ENCODE assay signal across 8 mouse cellular contexts in genomic region chr7:79578851-79579241, GRCm38 (mm10). TPM values are rescaled to one million over a fixed set of nuclear protein-coding genes. Genes with fewer than 3 reads are reported as not detected.
DNase-seq lines count a peak whose midpoint lies in the region; ATAC-seq lines count a peak whose summit lies in the region.

No protein-coding gene starts in this region.

- H3K4me1 ChIP-seq in forebrain, embryonic 15.5 days: peaks cover 64% of the 10 kb centered on the region

- DNase-seq in cerebellum, postnatal 25 days: peak; percentile 22 to 37
- DNase-seq in kidney, postnatal 4 days: peak; percentile 51 to 66
- DNase-seq in naive thymus-derived CD4-positive, alpha-beta T cell, adult 2 months (ENCODE audit: low read depth): peak; percentile 51
- DNase-seq in urinary bladder, postnatal 10 days (ENCODE audit: low spot score): no peak
- no peak for DNase-seq in urinary bladder, postnatal 14 days (ENCODE audit: low spot score)

- WGBS in forebrain, embryonic 15.5 days: under 1% methylated on average over 20 of the region's 20 CpGs

- no peaks in the 10 kb centered on the region for H3K36me3 ChIP-seq in forebrain, embryonic 15.5 days

- no peak for ATAC-seq in cerebellum, adult (ENCODE audit: insufficient number of reproducible peaks, low FRiP score, low TSS enrichment)
- peak; percentile 72 for ATAC-seq in CD4-positive, CD25-positive, alpha-beta regulatory T cell, adult 4 months
- ATAC-seq in forebrain, embryonic 15.5 days (replicated peaks): peak; percentile 74

- peak overlapping the region; percentile 97 for H3K27ac ChIP-seq in forebrain, embryonic 15.5 days (replicated peaks)

- H3K27me3 ChIP-seq in forebrain, embryonic 15.5 days: no peaks in the 10 kb centered on the region

- H3K9ac ChIP-seq in forebrain, embryonic 15.5 days (replicated peaks): peak overlapping the region; percentile 48

- peak overlapping the region; percentile 25 for H3K4me3 ChIP-seq in forebrain, embryonic 15.5 days

- H3K9me3 ChIP-seq in forebrain, embryonic 15.5 days: no peaks in the 10 kb centered on the region

- peak overlapping the region; percentile 48 for H3K4me2 ChIP-seq in forebrain, embryonic 15.5 days (replicated peaks)

RNA-seq across cellular contexts. Expression of gene Rhcg, which starts 38.6 kb away (rescaled TPM):
- not detected for polyA plus RNA-seq in CD4-positive, CD25-positive, alpha-beta regulatory T cell, adult 4 months (2017; shearing (Covaris generic))
- polyA plus RNA-seq in forebrain, embryonic 15.5 days (2015; fragmentation: Nextera tagmentation; extraction: Ambion mirVana): 1.8 and 3.9 TPM in 2 replicates

Comparison
In these comparisons a context has a peak if more than half of its experiments do, and no peak if none do; other contexts are left out.
1. DNase-seq: peak in cerebellum, postnatal 25 days (2 of 2), kidney, postnatal 4 days (2 of 2) and naive thymus-derived CD4-positive, alpha-beta T cell, adult 2 months (single experiment); none in urinary bladder, postnatal 10 days (single experiment) and urinary bladder, postnatal 14 days (single experiment).